Mouse (Mus musculus): ENCODE results near the gene A230050P20Rik.
"Not testable (repeated sequence)": the region's sequence is repeated elsewhere in the genome, so short reads cannot be mapped to it uniquely, and the experiment has no call there.

Gene A230050P20Rik

DNA sequence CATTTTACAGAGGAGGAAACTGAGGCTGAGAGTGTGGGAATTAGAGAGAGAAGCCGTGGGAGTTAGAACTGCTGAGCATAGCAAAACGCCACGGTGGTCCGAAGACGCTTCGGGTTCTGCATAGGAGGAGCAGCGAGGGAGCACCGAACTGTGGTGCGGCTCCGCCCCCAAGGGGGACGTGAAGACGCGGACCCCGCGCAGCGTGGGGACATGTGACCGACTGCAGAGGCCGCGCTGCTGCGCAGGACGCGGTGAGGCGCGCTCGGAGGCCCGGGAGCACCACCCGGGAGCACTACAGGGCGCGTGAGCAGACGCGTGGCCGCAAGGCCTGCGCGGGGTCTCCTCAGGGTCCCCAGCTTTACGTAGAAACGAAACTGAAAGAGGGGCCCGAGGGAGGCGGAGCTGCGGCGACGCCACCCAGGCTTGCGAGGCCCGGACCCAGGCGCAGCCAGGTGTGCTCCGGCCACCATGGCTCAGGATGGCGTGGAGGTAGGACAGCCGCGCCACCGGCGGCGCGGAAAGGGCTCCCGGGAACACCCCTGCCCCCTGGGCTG is at the start of gene A230050P20Rik:
Gene A230050P20Rik, plus strand, starts transcription at position 195 of the 554 bp plus-strand sequence.
- peak; percentile 78 for DNase-seq (ENCODE audit: low read depth, low spot score)

DNA sequence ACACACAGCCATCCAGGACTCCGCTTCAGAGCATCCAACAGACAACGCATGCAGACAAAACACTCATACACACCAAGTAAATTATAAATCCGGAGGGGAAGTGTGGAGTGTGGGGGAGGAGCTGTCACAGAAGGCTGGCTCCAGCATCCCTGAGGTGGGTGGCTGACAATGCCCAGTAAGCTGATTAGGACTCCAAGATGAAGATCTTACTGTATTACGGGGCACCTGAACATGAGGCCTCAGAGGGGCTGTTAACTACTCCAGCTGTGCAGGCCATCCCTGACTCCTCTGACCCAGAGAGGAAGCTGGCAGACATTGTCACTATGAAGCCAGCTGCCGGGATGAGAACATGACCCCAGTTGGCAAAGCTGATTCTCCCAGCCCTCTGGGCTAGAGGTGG is 48.4 kb upstream of the A230050P20Rik start:
- no peak for DNase-seq (ENCODE audit: low read depth, low spot score)

GRCm38 (mm10) chr9:20822821-20823220 is 45.6 kb upstream of the A230050P20Rik start:
- DNase-seq (ENCODE audit: low read depth, low spot score): peak; percentile 28

- no peak for DNase-seq (ENCODE audit: low read depth, low spot score)
Observed at GRCm38 (mm10) chr9:20825781-20826180, 42.7 kb upstream of the A230050P20Rik start.

DNA sequence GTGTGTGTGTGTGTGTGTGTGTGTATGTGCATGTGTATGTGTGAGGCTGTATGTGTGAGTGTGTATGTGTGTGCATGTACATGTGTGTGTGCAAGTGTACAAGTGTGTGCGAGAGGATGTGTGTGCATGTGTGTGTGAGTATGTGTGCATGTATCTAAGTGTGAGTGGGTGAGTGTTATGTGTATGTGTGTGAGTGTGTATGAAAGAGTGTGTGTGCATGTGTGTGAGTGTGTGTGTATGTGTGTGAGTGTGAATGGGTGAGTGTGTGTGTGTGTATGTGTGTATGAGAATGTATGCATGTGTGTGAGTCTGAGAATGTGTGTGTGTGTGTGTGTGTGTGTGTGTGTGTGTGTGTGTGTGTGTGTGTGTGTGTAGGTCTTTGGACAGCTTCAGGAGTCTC is 40.3 kb upstream of the A230050P20Rik start:
- no peak for DNase-seq (ENCODE audit: low read depth, low spot score)

GRCm38 (mm10) chr9:20830901-20831643 is 37.4 kb upstream of the A230050P20Rik start:
- DNase-seq (ENCODE audit: low read depth, low spot score): peak; percentile 81

- DNase-seq (ENCODE audit: low read depth, low spot score): no peak
Observed at GRCm38 (mm10) chr9:20834881-20835280, 33.6 kb upstream of the A230050P20Rik start.

DNA sequence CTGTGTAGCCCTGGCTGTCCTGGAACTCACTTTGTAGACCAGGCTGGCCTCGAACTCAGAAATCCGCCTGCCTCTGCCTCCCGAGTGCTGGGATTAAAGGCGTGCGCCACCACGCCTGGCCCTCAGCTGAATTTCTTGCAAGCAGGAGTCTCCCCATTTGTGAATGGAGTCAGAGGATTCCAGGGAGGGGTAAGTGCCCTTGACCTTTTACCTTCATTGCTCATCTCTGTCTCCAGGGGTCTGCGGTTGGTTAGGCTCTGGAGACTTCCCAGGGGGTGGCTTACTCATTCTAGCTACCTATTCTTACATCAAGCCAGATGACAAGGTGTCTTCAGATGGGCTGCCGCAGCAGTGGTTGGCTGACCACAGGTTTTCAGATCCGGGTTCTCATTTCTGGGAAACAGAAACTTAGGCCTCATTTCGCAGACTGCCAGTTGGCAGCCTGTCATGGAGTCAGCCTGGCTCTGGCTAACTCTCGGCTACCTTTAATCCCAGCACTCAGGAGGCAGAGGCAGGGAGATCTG is 32.9 kb upstream of the A230050P20Rik start:
- DNase-seq (ENCODE audit: low read depth, low spot score): not testable (repeated sequence)

DNA sequence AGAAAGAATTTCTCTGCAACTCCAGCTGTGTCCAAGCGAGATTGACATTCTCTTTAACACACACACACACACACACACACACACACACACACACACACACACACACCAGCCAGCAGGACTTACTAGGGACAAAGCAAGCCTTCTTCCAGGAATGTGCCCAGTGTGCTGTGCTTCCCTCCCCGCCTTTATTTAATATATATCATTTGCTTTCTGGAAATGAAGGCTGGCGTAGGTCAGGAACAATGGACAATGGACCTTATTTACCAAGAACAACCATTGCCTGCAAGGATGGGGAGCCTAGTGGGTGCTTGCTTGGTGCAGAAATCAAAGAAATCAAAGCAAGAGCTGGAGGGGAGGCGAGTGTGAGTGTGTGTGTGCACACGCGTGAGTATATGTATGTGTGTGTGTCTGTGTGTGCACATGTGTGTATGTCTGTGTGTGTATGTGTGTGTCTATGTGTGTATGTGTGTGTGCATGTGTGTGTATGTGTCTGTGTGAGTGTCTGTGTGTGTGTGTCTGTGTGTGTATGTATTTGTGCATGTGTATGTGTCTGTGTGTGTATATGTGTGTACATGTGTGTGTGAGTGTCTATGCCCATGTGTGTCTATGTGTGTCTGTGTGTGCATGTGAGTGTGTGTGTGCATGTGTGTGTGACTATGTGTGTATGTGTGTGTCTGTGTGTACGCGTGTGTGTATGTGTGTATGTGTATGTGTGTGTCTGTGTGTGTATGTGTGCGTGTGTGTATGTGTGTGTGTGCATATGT is 31.1 kb upstream of the A230050P20Rik start:
- no peak for DNase-seq (ENCODE audit: low read depth, low spot score)

GRCm38 (mm10) chr9:20838931-20839330 is 29.5 kb upstream of the A230050P20Rik start:
- DNase-seq (ENCODE audit: low read depth, low spot score): no peak

- DNase-seq (ENCODE audit: low read depth, low spot score): no peak
Observed at GRCm38 (mm10) chr9:20842211-20842610, 26.2 kb upstream of the A230050P20Rik start.

- no peak for DNase-seq (ENCODE audit: low read depth, low spot score)
Observed at GRCm38 (mm10) chr9:20842670-20843069, 25.8 kb upstream of the A230050P20Rik start.

- DNase-seq (ENCODE audit: low read depth, low spot score): no peak
Observed at GRCm38 (mm10) chr9:20850179-20850578, 18.3 kb upstream of the A230050P20Rik start.

GRCm38 (mm10) chr9:20857131-20857530 is 11.3 kb upstream of the A230050P20Rik start:
- no peak for DNase-seq (ENCODE audit: low read depth, low spot score)

DNA sequence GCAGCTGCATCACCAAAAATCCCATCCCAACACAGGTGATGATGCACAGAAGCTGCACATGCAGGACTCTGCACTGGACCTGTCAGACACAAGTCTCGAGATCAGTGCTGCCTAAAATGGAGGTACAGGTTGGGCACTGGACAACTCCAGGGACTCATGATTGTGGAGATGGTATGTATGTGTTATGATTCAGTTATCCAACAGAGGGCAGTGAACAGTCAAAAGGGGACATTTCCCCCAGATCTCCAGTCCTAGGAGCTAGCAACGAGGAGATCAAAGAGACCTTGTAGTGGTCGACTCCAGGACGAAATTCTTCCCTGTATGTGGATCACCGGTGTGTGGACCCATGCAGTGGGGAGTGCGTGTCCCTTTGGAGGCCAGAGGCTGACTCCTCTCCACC is 8.5 kb upstream of the A230050P20Rik start:
- DNase-seq (ENCODE audit: low read depth, low spot score): no peak

DNA sequence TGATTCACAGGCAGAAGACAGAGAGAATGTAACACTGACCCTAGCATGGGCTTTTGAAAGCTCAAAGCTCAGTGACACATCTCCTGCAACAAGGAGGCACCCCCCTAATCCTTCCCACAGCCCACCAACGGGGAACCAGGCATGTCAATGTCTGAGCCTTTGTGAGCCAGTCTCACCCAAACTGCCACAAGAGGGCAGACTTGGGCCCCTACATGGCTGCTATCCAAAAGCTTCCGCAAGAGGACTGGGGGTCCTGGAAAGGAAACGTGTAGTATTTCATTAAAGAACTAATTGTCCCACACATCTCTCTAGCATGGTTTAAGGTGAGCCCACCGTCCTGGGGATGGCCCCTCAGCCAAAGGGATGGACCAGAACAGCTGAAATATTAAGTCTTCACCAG is 6.6 kb upstream of the A230050P20Rik start:
- DNase-seq (ENCODE audit: low read depth, low spot score): no peak

- no peak for DNase-seq (ENCODE audit: low read depth, low spot score)
Observed at GRCm38 (mm10) chr9:20862225-20862624, 6.2 kb upstream of the A230050P20Rik start.

DNA sequence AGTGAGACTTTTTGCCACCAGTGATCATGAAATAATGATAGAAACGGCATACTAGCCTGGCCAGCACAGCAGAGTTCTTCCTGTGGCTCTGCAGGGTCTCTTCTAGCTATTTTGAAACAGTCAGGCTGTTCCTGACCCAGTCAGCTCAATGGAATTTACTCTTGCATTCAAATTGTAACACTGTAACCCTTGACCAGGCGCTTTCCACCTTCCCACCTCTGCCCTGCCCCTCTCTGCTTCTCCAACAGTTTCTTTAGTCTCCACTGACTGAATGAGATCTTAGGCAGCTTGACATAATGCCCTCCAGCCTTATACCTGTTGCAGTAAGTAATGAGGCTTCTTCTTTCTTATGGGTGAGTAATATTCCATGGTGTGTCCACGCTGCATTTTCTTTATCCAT is 1.6 kb upstream of the A230050P20Rik start:
- DNase-seq (ENCODE audit: low read depth, low spot score): no peak

GRCm38 (mm10) chr9:20869246-20869645 is 804 bp downstream of the A230050P20Rik start:
- DNase-seq (ENCODE audit: low read depth, low spot score): no peak

DNA sequence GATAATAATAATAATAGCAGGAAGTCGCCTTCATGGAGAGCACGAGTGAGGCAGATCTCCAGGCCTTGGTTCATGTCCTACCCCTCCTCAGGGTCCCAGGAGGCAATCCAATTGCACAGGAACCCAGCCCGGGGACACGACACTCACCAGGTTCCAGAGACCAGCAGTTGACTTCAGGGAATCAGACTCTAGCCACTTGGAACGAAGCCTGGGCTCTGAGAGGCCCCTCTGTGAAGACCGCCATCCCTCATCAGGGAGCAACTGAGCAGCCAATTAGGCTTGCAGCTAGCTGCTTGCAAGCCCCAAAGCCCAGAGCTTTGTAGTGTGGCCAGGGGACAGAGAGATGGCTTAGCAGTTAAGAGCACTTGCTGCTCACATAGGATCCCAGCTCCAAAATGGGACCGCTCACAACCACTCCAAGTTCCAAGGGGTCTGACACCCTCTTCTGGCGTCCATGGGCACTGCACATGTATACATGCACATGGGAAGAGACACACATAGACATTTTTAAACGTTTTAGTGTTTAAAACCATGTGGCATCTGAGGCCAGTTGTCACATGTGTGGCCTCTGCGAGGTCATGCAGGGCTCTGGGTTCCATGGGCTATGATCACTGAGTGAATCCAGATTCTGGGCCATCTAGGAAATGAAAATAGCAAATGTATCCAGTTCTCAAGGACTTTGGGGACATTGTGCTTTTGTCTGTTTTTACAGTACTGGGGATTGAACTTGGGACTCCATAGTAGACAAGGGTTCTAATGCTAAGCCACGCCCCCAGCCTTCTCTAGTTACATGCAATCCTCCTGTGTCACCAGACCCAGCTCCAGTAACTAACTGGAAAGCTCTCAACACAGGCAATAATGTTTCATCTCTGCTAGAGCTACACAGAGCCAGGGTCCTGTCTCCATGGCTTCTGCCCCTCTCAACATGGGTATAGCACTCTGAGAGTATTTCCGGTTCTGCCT is 2.0 kb downstream of the A230050P20Rik start:
- DNase-seq (ENCODE audit: low read depth, low spot score): no peak

DNA sequence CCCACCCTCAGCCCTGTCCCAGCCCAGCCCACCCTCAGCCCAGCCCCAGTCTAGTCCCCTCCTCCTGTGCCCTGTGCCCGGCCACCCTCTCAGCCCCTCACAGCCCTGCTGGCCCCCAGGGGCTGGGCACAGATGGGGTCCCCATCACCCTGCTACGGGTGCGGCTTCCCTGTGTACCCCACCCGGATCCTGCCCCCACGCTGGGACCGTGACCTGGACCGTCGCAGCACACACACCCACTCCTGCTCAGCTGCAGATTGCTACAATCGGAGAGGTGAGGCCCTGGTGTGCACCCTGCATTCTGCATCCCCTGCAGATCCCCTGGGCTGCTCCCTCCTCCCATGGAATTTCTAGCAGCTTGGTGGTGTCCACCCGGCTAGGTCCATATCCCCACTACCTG is 4.5 kb downstream of the A230050P20Rik start:
- no peak for DNase-seq (ENCODE audit: low read depth, low spot score)
